Mouse (Mus musculus) Patski (cell line): ENCODE results near the gene Cage1. TPM values are rescaled to one million over a fixed set of nuclear protein-coding genes. Genes with fewer than 3 reads are reported as not detected.

Experiments
- ATAC-seq: fragments of 100-300 bp; one replicate; pipeline ENCODE4 v1.8.0; 2021
- CTCF ChIA-PET: fragments of 350-600 bp; sonication (Branson Sonifier 250); formaldehyde crosslinking; loops from one replicate; lab custom pipeline; 2022; ENCODE audit warnings: inconsistent platforms; lab: Charles Lee
- POLR2A ChIA-PET: fragments of 350-600 bp; sonication (Branson Sonifier 250); formaldehyde crosslinking; loops from one replicate; lab custom pipeline; 2022; ENCODE audit warnings: antibody characterized with exemption, inconsistent platforms; lab: Charles Lee
- DNase-seq: peaks from one replicate; pipeline ENCODE4 v3.0.0-alpha.2; 2011; ENCODE audit warnings: low read depth, low spot score
- H3K27me3 ChIP-seq: fragments of 371-371 bp; one replicate; pipeline ENCODE4 v1.5.1; 2021
- CTCF ChIP-seq: fragments of 100-300 bp; IDR thresholded peaks from one replicate; pipeline ENCODE4 v1.5.1; 2021
- in situ Hi-C: fragments of 300-500 bp; cut with MboI; formaldehyde crosslinking; loops from 3 replicates; pipeline ENCODE4 v1.11.1; 2018; ENCODE audit warnings: low pct_unique_long_range_greater_than_20kb, mixed read lengths
- polyA plus RNA-seq: library from polyadenylated mRNA; unstranded; gene quantifications from one replicate; pipeline ENCODE4 v1.2.3, GENCODE M21; 2021

Cage1 gene
- polyA plus RNA-seq, 1 experiment from 2014 or later, result 3.0 TPM

DNA sequence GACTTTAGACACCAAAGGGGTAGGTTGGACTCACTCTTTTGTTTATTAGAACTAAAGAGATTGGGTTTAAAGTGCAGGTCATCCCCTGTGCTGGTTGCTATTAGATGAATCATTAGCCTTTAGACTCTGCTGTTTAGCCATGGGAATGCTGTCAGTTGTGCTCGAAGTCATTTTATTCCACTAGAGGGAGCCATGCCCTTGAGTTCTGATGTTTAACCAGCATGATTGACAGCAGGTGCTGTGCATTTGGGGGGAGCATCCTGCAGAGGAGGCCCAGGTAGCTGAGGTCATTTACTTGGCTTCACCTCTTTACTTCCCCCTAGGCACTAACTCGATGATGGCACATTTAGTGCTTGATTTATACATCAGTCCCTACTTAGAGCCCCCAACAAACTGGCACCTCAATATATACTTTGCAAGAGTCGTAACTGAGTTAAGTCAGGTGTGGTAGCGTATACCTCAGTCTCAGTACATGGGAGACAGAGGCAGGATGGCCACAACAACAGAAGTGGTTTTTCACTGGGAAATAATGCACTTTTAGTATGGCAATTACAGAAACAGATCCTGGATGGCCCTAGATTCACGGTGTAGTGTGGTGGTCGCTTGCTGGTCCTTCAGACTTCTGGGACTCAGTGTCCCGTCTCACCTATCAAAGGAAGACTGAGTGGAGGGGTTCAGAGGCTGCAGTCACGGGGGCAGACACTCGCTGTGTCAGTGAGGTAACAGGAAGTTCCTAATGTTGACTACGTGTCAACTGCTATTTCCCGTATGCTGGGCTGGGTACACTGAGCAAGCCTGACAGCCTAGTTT lies 28.2 kb upstream of the Cage1 start:
- no peaks in the 10 kb centered on the region for H3K27me3 ChIP-seq
- in situ Hi-C loops, result loop anchor here (5.0 to 10.0 kb wide), 3 partner anchors 132 to 532 kb away; no protein-coding TSS in a partner anchor
- POLR2A ChIA-PET, result no interaction called here
- ATAC-seq (peak; percentile 60), DNase-seq (peak; percentile 51)
- CTCF ChIA-PET, result no interaction called here
- peak; percentile 75 for TF ChIP-seq CTCF

DNA sequence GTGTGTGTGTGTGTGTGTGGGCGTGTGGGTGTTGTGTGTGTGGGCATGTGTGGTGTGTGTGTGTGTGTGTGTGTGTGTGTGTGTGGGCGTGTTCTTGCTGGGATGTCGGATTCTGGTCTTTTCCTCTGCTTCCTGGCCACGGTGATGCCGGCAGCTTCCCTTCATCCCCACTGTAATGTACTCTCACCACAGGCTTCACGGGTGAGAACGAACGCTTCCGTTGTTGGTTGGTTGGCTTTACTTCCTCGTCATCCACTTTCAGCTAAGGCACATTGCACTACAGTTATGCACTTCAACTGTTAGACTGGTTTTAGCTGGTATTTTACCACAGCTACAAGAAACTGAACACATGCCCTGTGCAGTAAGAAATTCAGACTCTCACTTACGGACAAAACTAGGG lies 25.8 kb upstream of the Cage1 start:
- H3K27me3 ChIP-seq, result no peaks in the 10 kb centered on the region
- in situ Hi-C loops, result loop anchor here (5.0 to 10.0 kb wide), 2 partner anchors 135 to 272 kb away; no protein-coding TSS in a partner anchor
- DNase-seq (no peak), ATAC-seq (no peak)
- TF ChIP-seq CTCF, result no peak
- CTCF ChIA-PET, result interaction anchor here (1.4 kb wide), 1 partner anchor 13 kb away, joined by 4 read pairs; no protein-coding TSS in a partner anchor
- POLR2A ChIA-PET, result no interaction called here

DNA sequence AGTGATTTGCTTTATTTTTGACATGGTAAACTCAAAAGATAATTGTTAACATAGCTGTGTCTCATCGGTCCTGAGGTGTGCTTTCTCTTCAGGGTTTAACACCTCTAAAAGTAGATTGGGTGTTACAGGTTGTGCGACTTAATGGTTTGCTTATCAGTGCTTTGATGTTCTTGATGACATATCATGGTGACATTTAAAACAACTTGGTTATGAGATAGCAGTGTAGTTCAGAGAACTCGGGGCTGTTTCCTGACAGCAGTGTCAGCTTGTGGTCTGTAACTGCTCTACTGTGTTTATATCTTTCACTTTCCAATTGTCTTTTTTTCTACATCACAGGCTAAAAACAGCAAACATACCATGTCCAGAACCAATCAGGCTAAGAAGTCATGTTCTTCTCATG lies 13.0 kb upstream of the Cage1 start:
- in situ Hi-C loops, result no loop called here
- ChIA-PET POLR2A (no interaction called here), CTCF (interaction anchor here (1.6 kb wide), 1 partner anchor 13 kb away, joined by 4 read pairs; no protein-coding TSS in a partner anchor)
- TF ChIP-seq CTCF, result no peak
- no peak for DNase-seq
- H3K27me3 ChIP-seq, result no peaks in the 10 kb centered on the region
- no peak for ATAC-seq

DNA sequence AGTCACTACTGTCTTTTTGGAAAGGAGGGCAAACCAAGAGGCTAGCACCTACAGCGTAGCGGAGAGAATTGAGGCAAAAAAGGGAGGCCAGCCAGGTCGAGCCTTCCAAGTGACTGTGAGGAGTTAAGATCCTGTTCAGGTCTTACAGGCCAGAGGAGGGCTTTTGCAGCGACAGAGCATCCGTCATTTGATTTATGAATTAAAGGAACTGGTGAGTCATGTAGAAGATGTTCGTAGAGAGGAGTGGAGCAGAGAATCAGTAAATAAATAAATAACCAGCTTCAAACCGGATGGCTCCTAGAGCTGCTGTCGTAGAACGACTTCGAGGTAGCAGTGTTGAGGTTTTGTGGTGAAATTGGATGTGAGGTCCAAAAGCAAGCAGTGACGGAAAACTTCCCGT lies 942 bp upstream of the Cage1 start:
- no peak for ATAC-seq
- in situ Hi-C loops, result no loop called here
- DNase-seq, result no peak
- POLR2A ChIA-PET, result interaction anchor here (1.2 to 1.3 kb wide), 2 partner anchors 44 to 71 kb away, joined by 3 to 4 read pairs; partner anchors contain the start of gene Ssr1
- CTCF ChIA-PET, result interaction anchor here (1.3 kb wide), 1 partner anchor 65 kb away, joined by 3 read pairs; no protein-coding TSS in a partner anchor
- no peak for TF ChIP-seq CTCF
- no peaks in the 10 kb centered on the region for H3K27me3 ChIP-seq

DNA sequence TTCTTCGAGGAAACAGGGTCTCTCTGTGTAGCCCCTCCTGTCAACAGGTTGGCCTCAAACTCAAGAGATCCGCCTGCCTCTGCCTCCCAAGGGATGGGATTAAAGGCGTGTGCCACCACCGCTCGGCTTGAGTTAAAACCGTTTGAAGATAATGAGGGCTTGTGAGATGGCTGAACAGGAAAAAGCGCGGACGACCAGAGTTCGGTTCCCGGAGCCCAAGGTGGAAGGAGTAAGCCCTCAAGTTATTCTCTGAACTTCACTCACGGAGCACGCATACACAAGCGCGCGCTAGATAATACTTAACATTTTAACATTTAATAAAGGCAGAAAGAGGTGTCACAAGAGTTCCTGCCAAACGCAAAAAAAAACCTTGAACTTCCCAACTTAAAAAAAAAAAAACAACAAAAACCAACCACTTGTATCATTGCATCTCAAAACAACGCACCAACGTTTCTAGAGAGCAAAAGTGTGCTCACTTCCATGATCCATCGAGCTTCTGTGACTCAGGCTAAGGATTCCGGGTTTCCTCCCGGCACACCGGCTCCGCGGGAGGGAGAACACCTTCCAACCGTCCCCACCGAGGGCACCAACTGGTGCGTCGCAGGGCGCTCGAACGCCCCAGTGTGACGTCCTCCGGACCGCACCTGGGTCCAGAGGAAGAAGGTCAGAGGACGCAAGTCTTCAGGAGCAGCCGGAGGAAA lies 376 bp downstream of the Cage1 start, which contains the start of gene Riok1:
Gene Riok1, plus strand, starts transcription at position 653 of the 701 bp plus-strand sequence.
- no peak for TF ChIP-seq CTCF
- CTCF ChIA-PET, result no interaction called here
- in situ Hi-C loops, result no loop called here
- ATAC-seq (peak; percentile 76), DNase-seq (no peak)
- POLR2A ChIA-PET, result no interaction called here
- H3K27me3 ChIP-seq, result no peaks in the 10 kb centered on the region

DNA sequence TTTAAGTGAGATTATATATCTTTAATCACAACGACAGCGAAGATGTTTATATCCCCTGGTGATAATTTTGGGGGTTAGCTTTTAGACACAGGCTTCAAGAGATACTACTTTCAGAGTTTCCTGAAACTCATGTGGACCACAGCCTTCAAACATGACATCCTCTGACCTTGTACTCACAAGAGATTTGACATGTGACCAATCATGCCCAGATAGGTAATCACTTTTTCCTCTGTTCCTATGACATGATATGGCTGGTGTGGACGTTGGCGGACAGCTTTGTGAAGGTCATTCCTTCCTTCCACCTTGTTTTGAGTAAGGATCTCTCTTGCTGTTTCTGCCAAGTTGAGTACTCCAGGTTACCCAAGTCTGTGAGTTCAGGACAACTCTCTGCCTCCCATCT lies 8.5 kb downstream of the Cage1 start:
- no peak for TF ChIP-seq CTCF
- DNase-seq (no peak), ATAC-seq (no peak)
- no peaks in the 10 kb centered on the region for H3K27me3 ChIP-seq
- POLR2A ChIA-PET, result no interaction called here
- in situ Hi-C loops, result no loop called here
- CTCF ChIA-PET, result no interaction called here

DNA sequence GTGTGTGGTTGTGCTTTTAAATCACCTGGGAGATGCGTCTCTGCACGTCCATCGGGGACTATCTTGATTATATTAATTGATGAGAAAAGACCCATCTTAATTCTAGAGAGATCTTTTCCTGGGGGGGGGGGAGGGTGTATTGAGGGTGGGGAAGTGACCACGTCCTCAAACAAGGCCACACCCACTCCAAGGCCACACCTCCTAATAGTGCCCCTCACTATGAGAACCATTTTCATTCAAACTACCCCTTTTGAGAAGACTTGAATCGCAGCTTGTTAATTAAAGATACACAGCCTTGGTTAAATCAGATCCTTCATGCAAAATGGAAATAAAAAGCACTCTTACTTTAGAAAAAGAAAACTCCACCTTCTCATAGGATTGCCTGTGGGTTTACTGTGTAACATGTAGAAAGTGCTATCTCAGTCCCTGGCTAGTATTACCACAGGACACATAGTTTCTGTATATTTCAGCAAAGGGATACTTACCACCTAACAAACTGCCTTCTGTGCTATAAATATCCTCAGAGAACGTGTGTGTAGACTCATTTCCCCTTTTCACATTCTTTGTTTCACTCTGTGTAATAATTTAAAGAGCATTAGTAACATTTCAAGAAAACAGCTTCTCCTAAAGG lies 9.1 kb downstream of the Cage1 start:
- ChIA-PET POLR2A (no interaction called here), CTCF (no interaction called here)
- H3K27me3 ChIP-seq, result no peaks in the 10 kb centered on the region
- no peak for TF ChIP-seq CTCF
- in situ Hi-C loops, result no loop called here
- DNase-seq, result no peak
- ATAC-seq, result no peak

DNA sequence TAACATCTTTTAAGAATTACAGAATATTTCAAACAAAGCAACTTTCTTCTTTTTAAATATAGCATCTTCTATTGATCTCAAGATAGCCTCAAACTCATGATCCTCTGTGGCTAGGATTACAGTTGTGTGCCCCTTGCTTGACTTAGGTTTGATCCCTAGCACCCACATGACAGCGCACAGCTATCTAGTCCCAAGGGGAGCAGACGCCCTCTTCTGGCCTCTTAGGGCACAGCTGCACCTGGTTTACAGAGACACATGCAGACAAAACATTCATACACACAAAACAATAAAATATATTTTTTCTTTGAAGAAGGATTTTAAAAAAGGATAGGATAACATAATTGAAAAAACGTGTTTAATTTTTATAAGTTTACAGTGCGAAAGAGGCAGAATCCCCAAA lies 11.0 kb downstream of the Cage1 start:
- CTCF ChIA-PET, result interaction anchor here (1.1 kb wide), 1 partner anchor 56 kb away, joined by 3 read pairs; no protein-coding TSS in a partner anchor
- POLR2A ChIA-PET, result no interaction called here
- ATAC-seq (no peak), DNase-seq (no peak)
- peak; percentile 72 for TF ChIP-seq CTCF
- in situ Hi-C loops, result no loop called here
- H3K27me3 ChIP-seq, result no peaks in the 10 kb centered on the region

DNA sequence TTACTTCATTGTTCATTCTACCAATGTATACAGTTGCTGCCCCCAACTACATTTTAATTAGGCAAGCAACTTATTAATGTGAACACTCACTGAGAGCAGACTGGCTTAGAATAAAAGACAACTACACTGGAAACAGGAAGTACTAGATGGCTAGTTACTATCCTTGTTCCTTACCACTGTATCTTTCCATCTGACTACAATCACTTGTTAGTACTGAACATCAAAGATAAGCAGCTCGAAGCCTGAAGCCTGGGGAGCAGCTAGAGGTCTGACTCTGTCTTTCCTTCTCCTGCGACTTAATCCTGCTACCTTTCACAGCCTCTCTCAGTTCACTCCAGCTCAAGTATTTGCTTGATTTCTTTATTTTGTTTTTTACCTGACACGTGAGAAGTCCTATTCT lies 18.1 kb downstream of the Cage1 start:
- no peak for ATAC-seq
- DNase-seq, result no peak
- no peaks in the 10 kb centered on the region for H3K27me3 ChIP-seq
- POLR2A ChIA-PET, result no interaction called here
- in situ Hi-C loops, result no loop called here
- CTCF ChIA-PET, result interaction anchor here (0.8 to 1.2 kb wide), 2 partner anchors 12 to 56 kb away, joined by 3 read pairs; no protein-coding TSS in a partner anchor
- TF ChIP-seq CTCF, result no peak

DNA sequence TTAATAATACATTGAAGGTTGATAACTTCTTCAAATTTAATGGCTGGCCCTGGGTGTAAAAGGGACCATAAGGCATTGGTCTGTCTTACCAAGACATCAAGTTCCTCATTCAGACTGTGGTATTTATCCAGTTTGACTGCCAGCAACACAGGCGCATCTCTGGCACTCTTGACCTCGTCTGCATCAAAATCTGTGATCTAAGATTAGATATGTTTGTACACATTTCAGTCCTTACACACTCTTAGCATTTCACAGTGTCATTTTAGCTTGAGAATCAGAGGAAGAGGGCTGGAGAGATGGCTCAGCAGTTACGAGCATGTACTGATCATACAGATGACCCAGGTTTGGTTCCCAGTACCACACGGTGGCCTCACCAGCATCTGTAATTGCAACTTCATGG lies 21.3 kb downstream of the Cage1 start:
- DNase-seq (no peak), ATAC-seq (no peak)
- no peak for TF ChIP-seq CTCF
- in situ Hi-C loops, result no loop called here
- POLR2A ChIA-PET, result no interaction called here
- CTCF ChIA-PET, result no interaction called here
- H3K27me3 ChIP-seq, result no peaks in the 10 kb centered on the region
